Mouse (Mus musculus) frontal cortex, postnatal 14 days (tissue): ENCODE data around the gene Pced1a.
A peak's percentile ranks its signal among the peaks of the same experiment; 100 is the strongest.

Experiments used
- DNase-seq, 2 experiments: peaks; one replicate each; pipeline ENCODE4 v3.0.0; 2022; ENCODE audit warnings: low spot score in 2 of 2

Pced1a gene

DNA sequence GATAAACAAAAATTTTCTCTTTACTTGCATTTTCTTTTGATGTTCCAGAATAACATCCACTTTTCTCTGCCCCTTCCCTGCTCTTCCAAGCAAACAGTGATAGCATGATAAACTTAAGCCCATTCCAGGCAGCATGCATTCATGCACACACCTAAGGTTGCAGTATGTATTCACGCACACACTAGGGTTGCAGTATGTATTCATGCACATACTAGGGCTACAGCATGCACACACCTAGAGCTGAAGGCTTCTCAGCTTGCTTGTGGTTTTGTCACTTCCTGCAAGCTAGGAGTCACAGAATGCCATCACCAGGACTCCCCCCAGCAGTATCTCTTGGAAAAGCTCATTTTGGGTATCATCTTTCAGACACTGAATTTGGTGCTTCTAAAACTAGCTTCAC lies 12.3 kb upstream of the Pced1a start:
- DNase-seq = no peak

DNA sequence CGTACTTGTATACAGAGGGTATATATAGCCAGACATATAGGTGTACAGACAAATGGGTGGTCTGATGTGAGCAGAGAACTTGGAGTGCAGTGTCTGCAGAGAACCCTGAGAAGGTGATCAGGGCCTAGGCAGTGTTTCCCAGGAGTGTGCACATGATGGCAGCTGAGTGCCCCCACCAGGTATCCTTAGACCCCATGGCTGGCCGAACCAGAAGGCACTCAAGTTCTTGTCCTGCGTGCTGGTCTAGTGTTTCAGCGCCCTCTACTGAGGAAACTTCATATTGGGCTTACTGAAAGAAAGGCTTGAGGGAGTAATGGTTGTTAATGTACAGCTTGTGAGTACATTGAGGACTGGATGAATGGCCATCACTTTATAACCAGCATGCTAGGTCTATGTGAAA lies 8.7 kb upstream of the Pced1a start:
- no peak for DNase-seq

DNA sequence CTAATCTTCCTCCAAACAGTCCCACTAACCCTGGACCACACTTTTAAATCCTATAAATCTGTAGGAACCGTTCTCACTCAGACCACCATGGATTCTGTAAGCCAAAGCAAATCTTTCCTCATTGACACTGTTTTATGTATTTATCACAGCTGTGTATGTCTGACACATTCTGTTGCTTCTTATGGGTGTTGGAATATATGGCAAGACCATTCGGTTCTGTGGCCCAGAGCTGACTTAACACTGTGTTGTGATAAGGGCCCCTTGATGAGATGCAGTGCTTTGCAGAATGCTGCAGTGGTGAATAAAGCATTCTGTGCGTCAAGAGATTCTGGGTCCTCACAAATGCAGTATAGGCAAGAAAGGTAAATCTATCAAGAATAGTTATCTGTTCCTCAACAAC lies 7.7 kb upstream of the Pced1a start:
- DNase-seq = no peak

DNA sequence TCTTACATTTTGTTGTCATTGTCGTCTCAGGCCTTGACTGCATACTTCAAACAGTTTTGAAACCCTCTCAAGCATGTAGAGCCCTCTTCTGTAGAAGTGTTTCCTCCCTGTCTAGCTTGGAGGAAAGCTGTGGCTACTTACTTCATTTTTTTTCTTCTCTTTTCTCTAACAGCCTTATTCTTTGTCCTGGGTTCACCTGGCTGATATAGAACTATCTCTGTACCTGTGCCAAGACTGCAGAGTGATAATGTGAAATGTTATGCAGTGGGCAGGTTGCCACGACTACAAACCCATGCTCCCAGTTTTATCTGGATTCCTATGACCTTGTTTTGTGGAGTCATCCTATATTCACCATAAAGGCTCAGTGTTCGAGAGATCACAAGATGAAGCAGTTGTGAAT lies 6.0 kb upstream of the Pced1a start:
- DNase-seq = no peak

DNA sequence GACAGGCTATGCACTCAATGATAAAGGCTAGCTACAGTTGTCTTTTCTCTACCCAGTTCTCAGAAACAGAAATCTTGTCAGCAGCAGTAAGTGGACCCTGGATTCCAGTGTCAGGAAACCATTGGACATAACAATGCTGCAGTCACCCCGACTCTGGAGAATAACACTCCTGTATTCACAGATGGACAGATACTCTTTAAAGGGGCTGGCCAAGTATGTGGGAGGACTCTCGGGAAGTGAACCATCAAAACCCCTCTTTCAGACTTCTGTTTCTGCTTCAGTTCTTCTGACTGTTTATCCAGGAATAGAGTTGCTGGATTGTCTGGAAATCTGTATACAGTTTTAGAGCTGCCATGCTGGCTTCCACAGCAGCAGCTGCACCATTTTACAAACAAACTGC lies 5.3 kb upstream of the Pced1a start:
- DNase-seq = no peak

DNA sequence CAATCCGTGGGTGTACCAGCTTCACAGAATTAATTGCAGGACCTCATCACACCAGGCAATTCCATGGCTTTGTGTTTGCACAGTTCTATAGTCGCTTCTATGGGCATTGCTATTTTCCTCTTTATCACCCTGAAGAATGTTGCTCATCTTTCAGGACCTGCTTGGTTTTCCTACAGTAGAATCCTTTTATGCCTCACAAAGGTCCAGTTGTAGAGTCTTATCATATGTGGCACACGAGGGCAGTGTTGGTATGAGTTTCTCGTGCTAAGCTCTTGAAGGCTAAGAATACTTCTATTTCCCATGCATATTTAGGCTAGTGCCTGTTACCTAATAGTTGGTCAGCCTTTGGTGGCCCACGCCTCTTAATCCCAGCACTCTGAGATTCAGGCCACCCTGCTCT lies 611 bp upstream of the Pced1a start:
- DNase-seq = no peak

DNA sequence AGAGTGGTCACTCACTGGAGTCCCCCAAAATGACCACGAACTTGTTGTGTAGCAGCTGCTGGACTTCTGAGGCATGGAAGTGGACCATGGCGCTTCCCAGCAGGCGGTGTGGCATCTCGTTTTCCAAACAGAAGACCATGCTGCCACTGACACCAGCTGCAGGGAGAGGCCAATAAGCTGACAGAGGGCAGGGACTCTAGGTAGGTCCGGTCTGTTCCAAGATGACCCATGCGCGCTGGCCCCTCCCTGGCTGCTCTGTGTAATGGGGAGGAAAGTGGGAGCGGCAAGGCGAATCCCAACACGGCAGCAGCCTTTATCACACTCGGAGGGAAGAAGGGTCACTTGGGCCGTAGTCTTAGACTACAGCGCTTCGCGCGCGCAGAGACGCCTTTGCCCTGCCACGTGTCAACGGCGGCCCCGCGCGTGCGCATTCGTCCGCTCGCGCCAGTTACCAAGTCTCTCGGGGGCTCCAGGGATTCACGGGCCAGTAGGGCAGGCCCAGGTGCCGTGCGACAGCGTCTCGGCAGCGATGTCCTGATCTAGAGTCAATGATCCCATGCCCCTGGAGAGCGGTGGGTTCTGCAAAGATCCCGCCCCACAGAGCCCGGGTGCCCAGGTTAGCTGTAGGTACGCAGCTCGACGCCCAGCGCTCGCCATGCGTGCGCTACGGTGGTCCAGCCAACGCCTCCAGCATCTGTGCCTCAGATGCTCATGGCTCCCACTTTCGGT lies 940 bp downstream of the Pced1a start:
- peak; percentile 69 to 76 for DNase-seq

DNA sequence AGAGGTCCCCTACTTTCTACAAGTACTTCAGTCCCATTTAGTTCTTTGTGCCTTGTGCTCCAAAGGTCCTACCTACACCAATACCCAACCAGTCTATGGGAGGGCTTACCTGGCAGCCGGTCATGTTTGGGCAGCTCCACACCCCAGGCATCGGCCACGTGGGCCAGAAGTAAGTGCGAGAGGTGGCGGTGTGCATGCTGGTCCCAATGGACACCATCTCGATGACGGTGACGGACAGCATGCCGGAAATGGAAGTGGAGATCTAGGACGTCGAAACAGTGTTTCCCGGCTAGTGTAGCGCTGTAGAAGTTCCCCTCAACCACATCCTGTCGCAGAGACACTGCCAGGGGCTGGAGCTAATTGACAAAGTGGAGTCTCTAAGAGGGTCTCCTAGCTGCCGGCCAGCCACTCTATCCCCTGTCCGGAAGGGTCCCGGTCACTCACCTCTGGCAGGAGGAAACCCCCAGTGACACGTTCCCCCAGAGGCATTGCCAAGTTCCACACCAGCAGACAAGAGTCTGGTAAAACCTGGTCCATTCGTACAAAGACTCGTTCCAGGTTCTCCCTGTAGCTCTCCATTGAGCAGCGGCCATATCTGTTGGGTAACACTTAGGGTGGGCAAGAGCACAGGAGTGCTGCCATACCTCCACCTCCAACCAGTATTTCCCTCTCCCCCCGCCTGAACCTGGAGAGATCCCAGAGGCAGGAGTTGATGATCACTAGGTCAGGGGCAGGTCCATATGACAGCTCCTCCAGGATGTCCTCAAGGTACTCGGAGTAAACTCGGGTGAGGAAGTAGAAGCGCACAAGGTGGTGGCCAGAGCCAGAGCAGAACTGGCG lies 2.5 kb downstream of the Pced1a start:
- DNase-seq = no peak

DNA sequence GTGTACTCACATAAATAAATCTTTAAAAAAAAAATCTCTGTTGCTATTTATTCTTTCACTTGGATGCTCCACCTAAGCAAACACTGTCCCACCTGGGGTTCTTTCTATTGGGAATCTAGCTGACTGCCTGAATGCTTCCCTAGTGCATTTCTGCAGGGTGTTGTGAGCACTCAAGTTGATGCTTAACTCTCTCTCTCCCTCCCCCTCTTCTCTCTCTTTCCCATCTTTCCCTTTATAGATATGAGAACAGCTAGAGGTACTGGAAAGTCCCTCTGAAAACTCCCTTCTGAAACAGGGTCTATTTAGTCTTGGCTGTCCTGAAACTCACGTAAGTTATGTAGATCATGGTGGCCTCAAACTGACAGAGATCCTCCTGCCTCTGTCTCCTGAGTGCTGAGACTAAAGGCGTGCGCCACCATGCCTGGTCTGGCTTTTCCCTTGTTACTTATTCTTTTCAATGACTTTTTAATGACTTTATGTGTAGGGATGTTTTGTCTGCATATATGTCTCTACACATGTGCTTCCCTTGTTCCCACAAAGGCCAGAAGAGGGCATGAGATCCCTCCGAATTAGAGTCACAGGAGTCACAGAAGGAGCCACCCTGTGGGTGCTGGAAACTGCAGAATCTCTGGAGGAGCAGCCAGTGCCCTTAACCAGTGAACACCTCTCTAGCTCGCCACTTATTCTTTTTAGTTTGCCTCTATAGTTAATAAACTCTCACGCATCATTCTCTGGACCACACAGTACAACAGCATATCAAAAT lies 10.2 kb downstream of the Pced1a start:
- DNase-seq = no peak

DNA sequence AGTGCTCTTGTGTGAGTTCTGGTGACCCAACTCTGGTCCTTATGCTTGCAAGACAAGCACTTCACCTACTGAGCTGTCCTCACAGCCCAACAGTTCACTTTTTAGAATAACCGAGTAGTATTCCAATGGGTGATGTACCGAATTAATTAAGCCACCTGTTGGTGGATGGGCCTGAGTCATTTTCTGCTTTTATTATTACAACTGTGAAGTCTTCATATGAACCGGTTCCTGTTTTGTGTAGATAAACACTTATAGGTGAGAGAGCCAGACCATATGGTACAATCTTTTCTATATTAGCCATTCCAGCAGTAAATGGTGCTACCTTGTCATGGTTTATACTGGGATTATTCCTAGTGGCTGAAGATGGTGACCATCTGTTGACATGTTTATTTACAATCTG lies 11.7 kb downstream of the Pced1a start:
- DNase-seq = no peak

DNA sequence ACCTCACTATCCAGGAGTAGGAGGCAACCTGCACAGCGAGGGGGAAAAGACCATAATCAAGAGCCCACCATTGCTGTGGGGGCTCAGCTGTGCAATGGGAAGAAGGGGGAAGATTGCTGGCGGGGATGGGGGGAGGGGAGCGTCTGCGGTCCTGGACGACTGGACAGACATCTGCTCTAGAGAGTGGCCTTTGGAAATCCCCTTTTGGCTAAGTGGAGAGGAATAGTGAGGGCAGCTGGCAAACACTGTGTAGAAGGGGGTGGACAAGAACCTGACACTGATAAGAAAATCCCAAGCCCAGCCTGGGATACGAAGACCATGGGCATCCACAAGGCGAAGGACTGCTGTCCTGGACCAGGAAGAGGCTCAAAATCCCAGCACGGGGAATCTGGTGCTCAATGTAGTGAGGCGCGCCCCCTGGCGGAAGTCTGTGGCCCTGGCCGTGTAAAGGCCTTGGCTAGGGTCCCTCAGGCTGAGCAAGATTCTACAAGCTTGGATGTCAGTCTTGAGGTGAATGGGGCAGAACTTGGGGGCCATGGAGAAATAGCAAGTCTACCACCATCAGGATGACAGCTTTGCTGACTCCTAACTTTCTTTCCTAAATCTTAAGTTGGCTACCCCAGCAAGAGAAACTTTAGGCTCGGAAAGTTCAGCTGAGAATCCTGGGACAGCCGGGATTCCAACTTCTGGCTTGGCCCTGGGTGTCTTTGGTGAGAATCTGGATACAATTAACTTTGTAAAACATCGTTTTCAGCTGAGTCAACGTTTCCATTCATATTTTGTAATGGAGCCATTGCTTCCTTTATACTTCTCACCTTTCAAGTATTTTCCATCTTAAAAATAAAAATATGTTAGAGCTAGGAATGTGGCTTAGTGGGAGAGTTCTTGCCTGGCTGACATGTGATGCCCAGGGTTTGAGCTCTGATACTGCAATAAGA lies 12.7 kb downstream of the Pced1a start:
- DNase-seq = peak in 1 of 2 experiments; percentile 70

DNA sequence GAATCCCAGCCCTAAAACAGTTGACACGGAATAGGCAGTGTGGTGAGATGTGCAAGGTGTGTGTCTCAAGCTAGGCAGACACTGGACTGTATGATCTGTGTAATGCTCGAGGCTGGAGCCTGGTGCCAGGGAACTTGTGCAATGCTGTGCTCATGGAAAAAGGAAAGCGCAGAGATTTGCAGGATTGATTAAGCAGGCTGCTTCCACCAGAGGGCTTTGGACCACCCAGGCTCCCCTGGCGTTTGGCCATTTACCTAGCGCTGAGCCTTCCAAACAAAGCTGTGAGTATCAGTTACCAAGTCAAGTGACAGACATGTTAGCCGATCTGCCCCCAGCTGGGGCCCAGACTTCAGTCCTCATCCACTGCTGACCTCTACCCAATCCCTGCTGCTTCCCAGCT lies 16.3 kb downstream of the Pced1a start:
- no peak for DNase-seq

DNA sequence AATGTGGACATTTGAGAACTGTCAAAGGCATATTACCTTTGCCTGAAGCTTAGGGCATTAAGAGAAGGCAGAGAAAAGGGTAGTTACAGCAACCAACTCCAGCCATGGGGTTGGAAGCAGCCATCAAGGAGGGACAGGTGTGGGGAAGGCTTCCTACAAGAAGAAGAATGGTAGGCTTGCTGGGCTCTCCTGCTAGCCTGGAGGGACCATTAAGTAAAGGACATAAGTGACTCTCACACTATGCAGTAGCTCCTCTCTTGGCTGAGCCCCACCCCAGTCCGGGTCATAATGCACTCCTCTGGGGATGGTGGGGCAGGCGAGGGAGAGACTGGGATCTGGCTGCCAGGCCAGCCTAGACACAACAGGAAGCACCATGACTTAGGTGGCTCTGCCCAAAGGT lies 18.3 kb downstream of the Pced1a start, which contains the start of gene Tmem239:
Gene Tmem239 (plus strand): TSS at position 301 of the 400 bp plus-strand sequence.
- DNase-seq = no peak

DNA sequence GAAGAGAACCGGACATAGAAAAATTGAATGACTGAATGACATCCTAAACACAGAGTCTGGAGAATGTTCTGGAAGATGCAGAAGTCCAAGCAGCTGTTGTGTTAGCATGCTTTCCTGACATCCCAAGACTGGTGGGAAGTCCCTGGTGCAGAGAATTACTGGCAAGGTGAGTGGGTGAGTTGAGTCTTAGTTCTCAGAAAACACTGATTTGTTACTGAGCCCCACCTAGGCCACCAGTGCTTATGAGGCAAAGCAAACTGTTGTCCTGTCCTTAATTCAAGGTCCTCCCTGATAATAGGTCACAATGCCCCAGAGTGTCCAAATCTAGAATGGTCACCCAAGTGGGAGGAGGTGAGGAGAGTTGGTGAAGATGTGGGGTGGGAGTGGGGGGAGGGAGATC lies 19.6 kb downstream of the Pced1a start, which contains the start of the genes Gm28372 and 1700020A23Rik:
Gene Gm28372 (plus strand): TSS at position 301 of the 400 bp plus-strand sequence.
Gene 1700020A23Rik (plus strand): TSS at position 321 of the 400 bp plus-strand sequence.
- no peak for DNase-seq

DNA sequence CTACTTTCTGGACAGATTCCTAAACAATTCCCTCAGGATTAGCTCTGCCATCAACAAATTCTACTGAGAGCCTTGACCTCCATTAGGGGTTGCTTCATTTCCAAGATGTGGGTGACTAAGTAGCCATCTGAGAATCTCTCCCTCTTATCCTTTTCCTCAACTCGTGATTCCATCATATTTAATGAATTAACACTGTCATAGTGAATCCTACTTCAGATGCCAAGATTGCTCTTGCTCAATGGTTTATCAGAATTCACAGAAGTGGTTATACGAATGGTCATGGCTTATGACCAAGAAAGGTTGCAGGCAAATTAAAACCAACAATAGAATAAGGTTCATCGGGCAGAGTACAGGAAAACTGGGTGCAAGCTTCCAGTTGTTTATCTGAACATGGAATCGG lies 22.6 kb downstream of the Pced1a start:
- DNase-seq = no peak

DNA sequence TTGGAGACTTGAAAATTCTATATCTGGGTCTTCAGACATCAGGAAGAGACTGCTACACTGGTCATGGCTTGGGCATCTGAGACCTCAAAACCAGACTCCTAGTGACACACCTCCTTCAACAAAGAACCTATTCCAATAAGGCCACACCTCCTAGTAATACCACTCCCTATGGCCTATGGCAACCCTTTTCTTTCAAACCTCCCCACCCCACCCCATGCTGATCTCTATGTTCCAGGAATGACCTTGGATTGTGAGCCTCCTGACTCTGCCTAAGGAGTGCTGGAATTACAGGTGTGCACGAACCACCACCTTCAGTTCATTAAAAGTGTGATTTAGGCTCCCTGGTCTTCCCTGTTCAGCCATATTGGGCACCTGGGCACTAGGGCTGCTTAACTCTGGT lies 24.5 kb downstream of the Pced1a start:
- no peak for DNase-seq

DNA sequence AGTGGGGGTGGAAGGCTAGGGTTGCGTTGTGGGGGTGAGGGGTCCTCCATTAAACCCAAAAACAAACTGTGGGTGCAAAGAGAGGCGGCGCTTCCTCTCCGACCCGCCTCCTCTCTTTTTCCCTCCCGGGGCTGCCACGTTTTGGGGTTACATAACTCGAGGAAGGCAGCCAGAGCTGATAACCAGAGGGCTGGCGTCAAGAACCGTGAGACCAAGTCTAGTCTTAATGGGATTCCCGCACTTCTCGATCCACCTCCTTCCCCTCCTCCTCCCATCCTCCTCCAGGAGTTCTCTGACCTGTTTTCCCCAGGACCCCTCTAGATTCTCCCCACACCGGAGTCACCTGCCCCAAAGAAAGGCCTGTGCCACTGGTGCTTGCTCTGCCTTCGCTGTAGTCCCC lies 26.4 kb downstream of the Pced1a start:
- no peak for DNase-seq

DNA sequence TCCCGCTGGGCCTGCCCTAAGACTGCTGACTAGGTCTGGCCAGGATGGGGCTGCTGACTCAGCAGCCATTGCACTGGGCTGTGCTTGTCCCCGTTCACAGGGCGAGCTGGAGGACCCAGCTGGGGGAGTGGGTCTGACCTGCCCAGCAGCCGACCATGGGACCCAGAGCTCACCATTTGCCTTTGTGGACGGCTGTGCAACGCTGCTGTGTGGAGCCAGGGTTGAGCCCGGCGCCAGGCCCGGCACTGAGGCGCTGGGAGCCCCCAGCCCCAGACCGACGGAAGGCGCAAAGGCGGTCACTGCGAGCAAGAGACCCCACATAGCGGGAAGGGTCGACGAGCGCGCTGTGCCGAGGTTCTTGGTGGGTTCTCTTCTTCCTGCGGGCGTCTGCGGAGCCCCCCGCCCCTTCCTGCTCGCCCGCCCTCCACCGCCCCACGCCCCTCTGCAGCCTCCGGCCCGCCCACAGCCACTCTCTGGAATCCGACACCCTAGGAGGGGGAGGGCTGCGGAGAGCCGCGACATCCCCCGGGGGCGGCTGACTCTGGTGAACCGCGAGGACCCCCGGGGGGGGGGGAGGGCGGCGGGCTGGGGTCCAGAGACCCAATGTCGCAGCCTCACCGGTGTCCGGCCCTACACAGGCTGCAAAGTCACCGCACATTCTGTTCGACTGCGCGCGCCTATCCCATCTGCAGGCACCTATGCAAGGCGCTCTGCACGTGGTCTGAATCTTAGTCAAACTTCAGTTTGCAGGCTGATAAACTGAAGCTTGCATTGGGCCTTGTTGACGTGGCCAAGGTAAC lies 27.1 kb downstream of the Pced1a start, which contains the start of gene Cpxm1:
Gene Cpxm1 (minus strand): TSS at position 389 of the 800 bp plus-strand sequence.
- DNase-seq = no peak

DNA sequence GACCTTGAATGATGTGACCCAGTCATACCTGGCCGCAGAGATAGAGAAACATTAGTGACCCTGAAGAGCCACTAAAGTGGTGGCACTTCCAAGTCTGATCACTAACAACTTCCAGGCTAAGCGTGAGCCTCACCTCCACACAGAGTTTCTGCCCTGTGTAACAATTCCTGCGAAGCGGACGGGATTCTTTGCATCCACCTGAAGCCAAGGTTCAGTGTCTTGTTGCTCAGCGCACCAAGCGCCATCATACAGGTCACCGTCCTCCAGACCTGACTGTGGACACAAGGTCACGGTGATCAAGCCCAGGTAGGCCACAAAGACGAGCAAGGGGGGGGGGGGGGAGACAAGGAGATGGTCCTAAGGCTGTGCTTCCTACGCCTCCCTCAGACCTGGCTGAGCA lies 28.8 kb downstream of the Pced1a start:
- DNase-seq = no peak

DNA sequence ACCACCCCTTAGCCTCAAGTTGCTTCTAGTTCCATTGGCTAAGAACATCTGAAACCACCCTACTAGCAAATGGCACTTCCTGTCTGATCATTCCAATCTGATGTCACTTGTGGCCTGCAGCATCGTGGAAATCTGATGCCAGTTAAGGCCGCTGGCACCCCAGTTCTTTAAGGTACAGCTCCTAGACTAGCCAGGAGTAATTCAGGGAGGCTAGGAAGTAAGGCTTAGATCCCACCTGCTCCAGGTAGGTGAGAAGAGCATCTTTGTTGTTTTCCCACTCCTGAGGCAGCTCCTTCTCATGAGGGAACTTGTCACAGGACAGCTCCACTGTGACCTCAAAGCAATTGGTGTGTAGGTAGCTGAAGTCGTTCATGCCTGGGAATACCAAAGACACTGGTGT lies 31.7 kb downstream of the Pced1a start:
- DNase-seq = no peak
